Mouse (Mus musculus) testis, postnatal 10 days (tissue): ENCODE results near the gene Rpf1.

ENCODE experiments used
- DNase-seq: peaks from one replicate; pipeline ENCODE4 v3.0.0; 2021; ENCODE audit warnings: low spot score

The Rpf1 gene

GRCm38 (mm10) chr3:146520798-146521651 lies at the start of gene Rpf1:
Rpf1 (minus strand) TSS chr3:146521429.
- DNase-seq = peak; percentile 85

- no peak for DNase-seq
Measured at GRCm38 (mm10) chr3:146570939-146571338, 49.7 kb upstream of the Rpf1 start.

DNA sequence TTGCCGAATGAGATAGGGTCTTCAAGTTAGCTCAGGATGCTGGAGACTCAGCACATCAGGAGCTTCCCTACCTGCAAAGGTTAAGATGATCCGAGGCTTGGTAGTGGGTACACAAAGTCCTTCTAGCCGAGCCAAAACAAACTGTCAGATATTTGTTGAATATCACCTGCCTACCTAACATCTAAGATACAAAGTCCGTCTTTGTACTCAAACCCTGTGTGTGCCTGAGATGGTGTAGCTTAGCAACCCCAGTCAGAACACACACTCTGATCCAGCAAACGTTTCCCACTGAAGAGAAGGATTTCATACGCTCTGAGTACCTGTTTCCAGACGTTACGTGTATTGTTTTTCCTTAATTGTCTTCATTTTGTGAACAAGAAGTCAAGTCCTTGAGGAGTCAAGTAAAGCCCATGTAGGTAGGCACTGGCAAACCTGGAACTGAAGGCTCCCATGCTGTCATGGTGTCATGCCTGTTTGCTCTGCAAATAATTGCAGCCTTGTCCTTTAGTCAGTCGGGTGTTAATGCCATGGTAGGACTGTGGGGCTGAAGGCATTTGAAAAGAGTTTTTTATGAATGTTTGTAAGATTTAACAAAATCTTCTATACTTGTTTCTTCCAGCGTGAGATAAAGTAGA lies 49.0 kb upstream of the Rpf1 start, which contains the start of gene Uox:
Gene Uox, plus strand, starts transcription at position 279 of the 635 bp plus-strand sequence.
- no peak for DNase-seq

DNA sequence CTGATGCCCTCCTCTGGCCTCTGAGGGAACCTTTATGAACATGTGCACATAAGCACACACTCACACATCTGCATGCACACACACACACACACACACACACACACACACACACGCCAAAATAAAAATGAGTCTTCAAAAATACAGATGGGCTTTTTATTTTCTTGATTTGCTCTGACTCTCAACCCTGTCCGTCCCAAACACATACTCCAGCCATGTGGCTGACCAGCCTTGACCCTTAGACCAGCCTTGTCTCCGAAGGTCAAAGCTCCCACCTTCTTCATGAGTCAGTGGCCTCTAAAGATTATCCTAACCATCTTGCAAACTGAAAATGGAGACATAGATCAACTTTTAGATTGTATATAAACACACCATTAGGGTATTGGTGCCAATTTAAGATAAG lies 48.4 kb upstream of the Rpf1 start:
- DNase-seq = no peak

GRCm38 (mm10) chr3:146567884-146568530 lies 46.8 kb upstream of the Rpf1 start:
- DNase-seq = no peak

DNA sequence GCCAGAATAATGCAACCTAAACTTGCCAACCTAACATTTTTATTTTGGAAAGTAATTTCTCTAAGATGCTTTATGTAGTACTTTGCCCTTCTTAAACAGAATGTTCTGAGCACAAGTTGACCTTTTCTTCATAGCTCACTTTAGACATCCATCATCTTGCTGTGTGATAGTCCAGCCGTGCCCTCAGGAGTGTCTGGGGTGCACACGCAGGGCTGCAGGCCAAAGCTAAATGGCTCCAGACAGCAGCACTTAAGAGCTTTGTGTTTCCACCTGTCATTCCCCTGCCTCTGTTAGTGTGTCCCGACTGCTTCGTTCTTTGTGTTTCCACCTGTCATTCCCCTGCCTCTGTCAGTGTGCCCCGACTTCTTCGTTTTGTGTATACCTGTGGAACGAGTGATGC lies 46.1 kb upstream of the Rpf1 start:
- no peak for DNase-seq

DNA sequence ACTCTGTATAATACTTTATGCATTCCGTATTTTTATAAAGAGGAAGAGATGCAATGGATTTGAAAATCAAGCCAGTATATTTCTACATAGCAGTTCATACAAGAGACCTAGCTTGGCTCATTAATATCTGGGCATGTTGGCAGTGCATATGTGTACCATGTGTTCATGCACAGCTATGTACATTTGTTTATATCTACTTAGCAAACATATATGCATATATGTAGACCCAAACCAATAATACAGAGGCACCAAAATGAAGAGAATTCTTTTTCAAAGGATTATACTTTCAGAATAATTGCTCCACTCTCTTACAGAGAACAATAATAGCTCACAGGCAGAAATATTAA lies 43.8 kb upstream of the Rpf1 start:
- DNase-seq = no peak

DNA sequence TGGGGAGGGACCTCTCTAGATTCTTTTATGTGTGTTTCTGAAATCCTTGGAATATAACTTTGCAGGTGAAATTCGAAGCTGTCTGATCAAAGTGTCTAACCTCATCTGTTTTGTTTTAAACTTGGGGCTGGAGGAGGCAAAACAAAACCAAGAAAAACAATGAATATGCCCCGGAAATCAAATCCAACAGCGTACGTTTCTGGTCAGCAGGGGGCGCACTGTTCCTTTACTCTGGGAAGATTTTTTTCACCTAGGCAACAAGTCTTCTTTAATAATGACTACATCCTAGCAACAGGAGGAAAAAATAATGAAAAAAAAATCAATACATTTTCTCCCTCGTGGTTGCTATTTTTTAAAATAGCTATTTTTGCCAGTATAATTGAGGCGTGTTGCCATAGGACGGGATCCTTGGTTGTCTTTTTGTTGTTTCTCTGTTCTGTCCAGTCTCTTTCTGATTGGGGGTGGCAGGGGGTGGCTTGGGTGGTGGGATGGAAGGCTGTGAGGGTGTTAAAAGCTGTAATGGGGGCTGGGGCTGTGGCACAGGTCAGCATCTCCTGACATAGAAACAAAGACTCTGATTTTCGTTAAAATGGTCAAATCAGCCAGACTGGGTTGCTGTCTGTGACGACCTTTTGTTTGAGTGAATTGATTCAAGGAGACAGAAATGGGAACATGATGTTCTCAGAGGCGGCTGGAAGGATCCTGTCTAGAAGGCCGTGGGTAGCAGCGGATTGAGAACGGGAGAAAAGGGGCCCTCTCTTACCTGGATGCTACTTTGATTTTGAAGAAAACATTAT lies 43.2 kb upstream of the Rpf1 start:
- peak; percentile 92 for DNase-seq

GRCm38 (mm10) chr3:146562936-146563335 lies 41.7 kb upstream of the Rpf1 start:
- DNase-seq = no peak

- DNase-seq = no peak
Measured at GRCm38 (mm10) chr3:146557507-146557906, 36.3 kb upstream of the Rpf1 start.

- DNase-seq = no peak
Measured at GRCm38 (mm10) chr3:146556567-146556966, 35.3 kb upstream of the Rpf1 start.

DNA sequence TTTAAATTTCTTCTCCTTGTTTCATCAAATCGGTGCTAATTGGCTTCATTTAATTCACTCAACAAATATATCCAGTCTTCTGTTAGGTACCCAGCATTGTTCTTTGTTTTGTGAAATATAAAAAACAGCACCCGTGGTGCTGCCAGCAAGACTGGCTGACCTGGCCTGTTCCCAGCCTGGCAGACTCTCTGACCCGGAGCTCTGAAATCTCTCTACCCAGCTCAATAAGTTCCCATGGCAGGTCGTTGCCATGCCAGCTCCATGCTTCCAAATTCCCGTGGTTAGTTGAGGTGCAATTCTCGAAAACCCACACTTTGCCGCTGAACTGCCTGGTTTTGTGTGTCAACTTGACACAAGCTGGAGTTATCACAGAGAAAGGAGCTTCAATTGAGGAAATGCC lies 33.6 kb upstream of the Rpf1 start:
- no peak for DNase-seq

GRCm38 (mm10) chr3:146543632-146544031 lies 22.4 kb upstream of the Rpf1 start:
- no peak for DNase-seq

GRCm38 (mm10) chr3:146540521-146541273 lies 19.5 kb upstream of the Rpf1 start:
- no peak for DNase-seq

DNA sequence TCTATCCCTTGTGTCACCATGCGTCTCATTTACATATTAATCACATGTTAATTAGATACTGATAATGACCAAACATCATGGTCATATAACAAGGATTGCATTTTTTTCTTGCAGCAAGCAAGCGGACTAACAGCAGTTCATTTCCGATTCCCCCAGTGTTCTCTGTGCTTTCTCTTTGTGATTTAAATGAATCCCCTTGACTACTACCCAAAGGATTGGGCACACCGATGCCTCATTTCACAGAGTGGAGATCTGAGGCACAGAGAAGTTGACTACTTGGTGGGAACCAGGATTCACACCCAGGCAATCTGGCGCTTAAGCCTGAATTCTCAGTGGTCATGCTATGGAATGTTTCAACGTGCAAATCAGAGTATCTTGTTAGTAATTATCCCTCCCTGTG lies 13.8 kb upstream of the Rpf1 start:
- no peak for DNase-seq

DNA sequence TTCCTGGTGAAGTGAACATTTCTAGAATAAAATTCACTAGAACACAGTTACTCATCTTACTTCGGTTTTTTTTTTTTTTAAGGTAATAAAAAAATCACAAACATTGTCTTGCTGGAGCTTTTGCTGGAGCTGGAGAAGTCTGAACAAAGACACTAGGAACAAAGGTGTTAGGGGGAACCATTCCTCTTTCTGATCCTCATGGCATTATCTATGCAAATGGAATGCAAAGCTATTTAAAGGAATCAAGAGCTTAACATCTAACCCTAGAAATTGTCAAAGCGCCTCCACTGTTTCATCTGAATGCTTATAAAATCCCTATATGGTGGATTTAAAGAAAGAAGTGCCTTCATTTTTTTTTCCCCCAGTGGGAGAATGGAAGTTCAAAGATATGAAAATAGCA lies 7.1 kb upstream of the Rpf1 start:
- DNase-seq = no peak

GRCm38 (mm10) chr3:146521652-146522020 lies 407 bp upstream of the Rpf1 start:
- no peak for DNase-seq

GRCm38 (mm10) chr3:146520226-146520797 lies 917 bp downstream of the Rpf1 start:
- no peak for DNase-seq

GRCm38 (mm10) chr3:146506711-146507110 lies 14.5 kb downstream of the Rpf1 start:
- no peak for DNase-seq

GRCm38 (mm10) chr3:146501601-146502123 lies 19.6 kb downstream of the Rpf1 start:
- DNase-seq = no peak

- no peak for DNase-seq
Measured at GRCm38 (mm10) chr3:146500810-146501201, 20.4 kb downstream of the Rpf1 start.
